Mouse (Mus musculus): ENCODE data around the gene Bmp8b.

GRCm38 (mm10) chr4:123057957-123058356 is 47.0 kb upstream of the Bmp8b start:
- TF ChIP-seq POLR2A (IDR thresholded peaks at IDR 0.05; ENCODE audit: borderline replicate concordance, insufficient read depth, low read length): no peak
- TF ChIP-seq CTCF (IDR thresholded peaks at IDR 0.05; ENCODE audit: borderline replicate concordance, insufficient read depth, low read depth, low read length): no peak

All from cerebellum, adult 2 months (tissue).